Mouse (Mus musculus): ENCODE measurements around the gene Gucy1b2.

GRCm38 (mm10) chr14:62456239-62456747 is at the start of gene Gucy1b2:
- TF ChIP-seq CTCF (IDR thresholded peaks at IDR 0.05; ENCODE audit: low read depth) = no peak
- TF ChIP-seq EP300 (optimal IDR thresholded peaks at IDR 0.05) = no peak

All from stomach, postnatal 0 days (tissue).